Mouse (Mus musculus) hindbrain, postnatal 0 days (tissue): ENCODE measurements around the gene Krt88. TPM values are rescaled to one million over a fixed set of nuclear protein-coding genes. Genes with fewer than 3 reads are reported as not detected.

ENCODE experiments used
- ATAC-seq: fragments of 200-750 bp; cut with Nextera tagmentation; 2 replicates; pipeline ENCODE4 v1.8.0; 2017; ENCODE audit warnings: mild to moderate bottlenecking, moderate TSS enrichment, moderate library complexity
- DNase-seq: peaks from one replicate; pipeline ENCODE4 v3.0.0-alpha.2; 2015; ENCODE audit warnings: low spot score
- H3K27ac ChIP-seq: fragments of 300-500 bp; sonication (generic); 2 replicates; pipeline ENCODE4 v1.5.1; 2014; ENCODE audit warnings: mild to moderate bottlenecking
- H3K27me3 ChIP-seq: fragments of 300-500 bp; sonication (generic); 2 replicates; pipeline ENCODE4 v1.6.1; 2014; ENCODE audit warnings: low read length, mixed read lengths; ENCODE audit not compliant: insufficient read depth
- H3K36me3 ChIP-seq: fragments of 300-500 bp; sonication (generic); 2 replicates; pipeline ENCODE4 v1.6.1; 2014; ENCODE audit warnings: low read length, mixed read lengths; ENCODE audit not compliant: insufficient read depth
- H3K4me1 ChIP-seq: fragments of 300-500 bp; sonication (generic); 2 replicates; pipeline ENCODE4 v1.6.1; 2014; ENCODE audit warnings: antibody characterized with exemption, low read length, mixed read lengths; ENCODE audit not compliant: insufficient read depth
- H3K4me2 ChIP-seq: fragments of 300-500 bp; sonication (generic); 2 replicates; pipeline ENCODE4 v1.6.1; 2014; ENCODE audit warnings: low read depth, mild to moderate bottlenecking, low read length, moderate library complexity, mixed read lengths
- H3K4me3 ChIP-seq: fragments of 300-500 bp; sonication (generic); 2 replicates; pipeline ENCODE4 v1.5.1; 2014; ENCODE audit warnings: low read length
- H3K9ac ChIP-seq: fragments of 300-500 bp; sonication (generic); replicated peaks from 2 replicates; pipeline ENCODE4 v1.6.1; 2014; ENCODE audit warnings: mild to moderate bottlenecking, low read length, moderate library complexity, mixed read lengths
- H3K9me3 ChIP-seq: fragments of 300-500 bp; sonication (generic); 2 replicates; pipeline ENCODE4 v1.6.1; 2016; ENCODE audit warnings: low read length, mixed read lengths
- CTCF ChIP-seq: IDR thresholded peaks from 2 replicates; pipeline ENCODE4 v1.5.1; 2016; ENCODE audit warnings: antibody characterized with exemption, control low read depth, low read depth
- WGBS: fragments of 180-500 bp; shearing (Covaris S2); extraction: QIAGEN DNeasy Blood & Tissue Kit; methylation state at CpG from one replicate; pipeline ENCODE4 v1.1.7; 2014; 5-methylcytosine and 5-hydroxymethylcytosine counted together
- polyA plus RNA-seq: library from polyadenylated mRNA; unstranded; fragments of >200 nt; fragmentation: Nextera tagmentation; extraction: Ambion mirVana; gene quantifications from 2 replicates; pipeline ENCODE4 v1.2.1, GENCODE M21; 2015
- total RNA-seq: library from RNA; depleted of rRNA; stranded (reverse); fragments of >200 nt; gene quantifications from 2 replicates; pipeline ENCODE4 v1.2.3, GENCODE M21; 2014

Gene Krt88
- total and polyA plus RNA-seq, 2 experiments from 2014 or later: 0.16 TPM; not detected in 1

GRCm38 (mm10) chr15:101469093-101469492 is 21.5 kb downstream of the Krt88 start:
- no peak overlapping the region for H3K4me2 ChIP-seq
- no peaks in the 10 kb centered on the region for H3K9me3 ChIP-seq
- no peak overlapping the region for H3K9ac ChIP-seq
- no peak overlapping the region for H3K27ac ChIP-seq
- H3K36me3 ChIP-seq: no peaks in the 10 kb centered on the region
- ATAC-seq (no peak), DNase-seq (no peak)
- no peaks in the 10 kb centered on the region for H3K4me1 ChIP-seq
- no peaks in the 10 kb centered on the region for H3K27me3 ChIP-seq
- TF ChIP-seq CTCF: no peak
- WGBS: 86% methylated on average over 4 of the region's 4 CpGs
- H3K4me3 ChIP-seq: no peak overlapping the region

GRCm38 (mm10) chr15:101472952-101473528 is 25.5 kb downstream of the Krt88 start, which contains the start of gene Krt86:
Gene Krt86, plus strand, starts transcription at chr15:101473478.
- TF ChIP-seq CTCF: no peak
- Histone ChIP-seq H3K27ac (no peak within 1 kb of the TSS), H3K4me3 (no peak within 1 kb of the TSS), H3K9me3 (no peaks in the 10 kb centered on the region), H3K4me2 (no peak within 1 kb of the TSS), H3K27me3 (no peaks in the 10 kb centered on the region; the same call in 1 of the 2 replicates), H3K9ac (no peak within 1 kb of the TSS), H3K4me1 (no peaks in the 10 kb centered on the region), H3K36me3 (no peaks in the 10 kb centered on the region)
- 39% methylated on average over 10 of the region's 10 CpGs for WGBS
- ATAC-seq (no peak), DNase-seq (no peak)

DNA sequence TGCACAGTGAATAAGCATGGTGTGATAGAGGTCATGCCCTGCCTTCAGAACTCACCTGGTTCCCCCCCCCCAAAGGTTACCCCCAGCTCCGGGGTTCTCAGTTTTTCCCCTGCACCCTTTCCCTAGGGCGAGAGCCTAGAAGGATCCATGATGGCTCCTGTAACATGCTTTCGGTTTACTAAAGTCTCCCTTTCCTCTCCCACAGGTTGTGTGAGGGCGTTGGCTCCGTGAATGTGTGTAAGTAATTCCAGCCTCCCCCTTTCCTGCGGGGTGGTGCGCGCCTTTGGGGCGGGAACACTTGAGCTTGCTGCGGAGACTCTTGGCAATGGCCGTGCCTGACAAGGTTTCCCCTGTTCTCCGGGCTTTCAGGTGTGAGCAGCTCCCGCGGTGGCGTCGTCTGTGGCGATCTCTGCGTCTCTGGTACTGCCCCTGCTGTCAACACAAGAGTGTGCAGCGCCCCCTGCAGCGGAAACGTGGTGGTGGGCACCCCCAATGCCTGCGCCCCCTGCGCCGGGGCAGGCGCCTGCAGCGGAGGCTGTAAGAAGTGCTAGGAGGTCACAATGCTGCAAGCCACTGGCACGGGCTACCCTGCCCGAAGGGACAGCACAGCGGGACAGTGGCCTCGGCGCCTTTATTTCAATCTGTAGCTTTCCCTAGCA is 31.6 kb downstream of the Krt88 start:
- peak; percentile 67 for TF ChIP-seq CTCF

GRCm38 (mm10) chr15:101479666-101480060 is 32.1 kb downstream of the Krt88 start:
- ATAC-seq: no peak
- Histone ChIP-seq H3K4me1 (peaks cover 6% of the 10 kb centered on the region), H3K9me3 (no peaks in the 10 kb centered on the region), H3K9ac (peak overlapping the region; percentile 41; the same call in 1 of the 2 replicates), H3K36me3 (no peaks in the 10 kb centered on the region), H3K27ac (no peak overlapping the region), H3K4me2 (peak overlapping the region; percentile 53), H3K27me3 (no peaks in the 10 kb centered on the region; the same call in 1 of the 2 replicates), H3K4me3 (peak overlapping the region; percentile 19)
- no peak for TF ChIP-seq CTCF
- peak; percentile 36 for DNase-seq
- WGBS: 27% methylated on average over 11 of the region's 11 CpGs

More for the DNA sequence above, 31.6 kb downstream of the Krt88 start:
- Histone ChIP-seq H3K27me3 (no peaks in the 10 kb centered on the region; the same call in 1 of the 2 replicates), H3K36me3 (no peaks in the 10 kb centered on the region), H3K4me3 (peak overlapping the region; percentile 19), H3K9ac (peak overlapping the region; percentile 41; the same call in 1 of the 2 replicates), H3K27ac (no peak overlapping the region), H3K4me1 (peaks cover 6% of the 10 kb centered on the region), H3K4me2 (peak overlapping the region; percentile 53), H3K9me3 (no peaks in the 10 kb centered on the region)
- 8% methylated on average over 31 of the region's 31 CpGs for WGBS
- DNase-seq (peak; percentile 55), ATAC-seq (peak; percentile 58; the same call in 1 of the 2 replicates)

DNA sequence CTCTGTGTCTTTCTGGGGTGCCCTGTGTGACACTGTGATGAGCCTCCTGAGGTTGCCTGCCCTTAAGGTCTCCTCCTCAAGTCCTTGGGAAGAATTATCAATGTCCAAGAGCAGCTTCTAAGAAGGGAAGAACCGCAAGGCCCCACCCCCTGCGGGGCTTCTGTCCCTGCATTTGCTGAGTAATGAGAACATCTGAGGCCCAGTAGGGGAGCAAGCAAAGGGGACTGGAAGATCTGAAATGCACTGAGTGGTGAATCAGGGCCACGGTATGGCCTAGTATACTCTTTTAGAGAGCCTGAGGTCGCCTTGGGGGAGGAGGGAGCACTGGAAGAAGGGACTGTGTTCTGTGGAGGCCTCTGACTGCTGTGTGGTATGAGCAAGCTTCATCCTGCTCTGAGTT is 34.5 kb downstream of the Krt88 start:
- Histone ChIP-seq H3K36me3 (no peaks in the 10 kb centered on the region), H3K4me2 (no peak overlapping the region), H3K4me1 (peaks cover 6% of the 10 kb centered on the region), H3K9me3 (no peaks in the 10 kb centered on the region), H3K27me3 (no peaks in the 10 kb centered on the region), H3K4me3 (no peak overlapping the region), H3K27ac (no peak overlapping the region), H3K9ac (no peak overlapping the region)
- WGBS: 45% methylated on average over 4 of the region's 4 CpGs
- DNase-seq: no peak
- no peak for ATAC-seq
- no peak for TF ChIP-seq CTCF

GRCm38 (mm10) chr15:101483646-101484045 is 36.1 kb downstream of the Krt88 start:
- no peak for ATAC-seq
- no peaks in the 10 kb centered on the region for H3K9me3 ChIP-seq
- WGBS: 92% methylated on average over 1 of the region's 1 CpGs

DNA sequence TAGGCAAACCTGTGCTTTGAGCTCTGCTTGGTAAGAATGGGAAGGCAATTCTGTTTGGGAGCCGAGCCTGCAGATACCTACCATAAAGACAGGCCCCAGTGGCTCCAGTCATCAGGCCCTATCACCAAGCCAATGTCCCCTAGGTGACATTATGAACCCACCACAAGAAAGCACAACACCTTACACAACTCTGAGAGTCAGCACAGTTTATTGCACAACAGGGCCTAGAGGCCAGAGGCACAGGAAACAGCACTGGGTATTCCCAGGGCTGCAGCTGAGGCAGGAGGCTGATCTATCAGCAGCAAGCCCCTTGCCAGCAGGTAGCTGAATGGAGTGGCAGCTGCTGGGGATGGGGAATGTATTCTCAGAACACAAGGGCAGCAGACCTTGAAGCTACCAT is 37.4 kb downstream of the Krt88 start:
- Histone ChIP-seq H3K4me2 (no peak overlapping the region), H3K4me3 (no peak overlapping the region), H3K36me3 (no peaks in the 10 kb centered on the region), H3K27ac (no peak overlapping the region), H3K27me3 (no peaks in the 10 kb centered on the region), H3K9ac (no peak overlapping the region), H3K4me1 (no peaks in the 10 kb centered on the region; the same call in 1 of the 2 replicates), H3K9me3 (no peaks in the 10 kb centered on the region)
- WGBS: 77% methylated on average over 1 of the region's 1 CpGs
- no peak for TF ChIP-seq CTCF
- no peak for ATAC-seq
- DNase-seq: no peak

More at GRCm38 (mm10) chr15:101483646-101484045, 36.1 kb downstream of the Krt88 start:
- Histone ChIP-seq H3K4me2 (no peak overlapping the region), H3K27me3 (no peaks in the 10 kb centered on the region), H3K4me3 (no peak overlapping the region), H3K9ac (no peak overlapping the region), H3K27ac (no peak overlapping the region), H3K36me3 (no peaks in the 10 kb centered on the region), H3K4me1 (peaks cover 6% of the 10 kb centered on the region)
- no peak for TF ChIP-seq CTCF
- no peak for DNase-seq
